Mouse (Mus musculus) large intestine, adult 2 months (tissue): Measurements from ENCODE around the gene Notch4. TPM values are rescaled to one million over a fixed set of nuclear protein-coding genes. Genes with fewer than 3 reads are reported as not detected.

Experiments
- DNase-seq: peaks from one replicate; pipeline ENCODE4 v3.0.0-alpha.2; 2012; ENCODE audit warnings: low read depth, low spot score
- WGBS: fragments of 180-500 bp; shearing (Covaris S2); methylation state at CpG from one replicate; pipeline ENCODE4 v1.1.7; 2018; 5-methylcytosine and 5-hydroxymethylcytosine counted together
- polyA plus RNA-seq: library from polyadenylated mRNA; depleted of rRNA; stranded (reverse); fragments of >200 nt; gene quantifications from 2 replicates; pipeline ENCODE4 v1.2.3, GENCODE M21; 2012

Notch4 gene
- polyA plus RNA-seq, 1 experiment, result 4.1 TPM

- DNase-seq, result no peak
- WGBS, result 87% methylated on average over 10 of the region's 10 CpGs
These were observed 49.8 kb downstream of the Notch4 start for GRCm38 (mm10) chr17:34613830-34614229.

- 86% methylated on average over 6 of the region's 6 CpGs for WGBS
- DNase-seq, result no peak
These were observed 51.8 kb downstream of the Notch4 start, which contains the start of gene Egfl8 for GRCm38 (mm10) chr17:34615871-34616270. Gene Egfl8, minus strand, starts transcription at chr17:34615971.

DNA sequence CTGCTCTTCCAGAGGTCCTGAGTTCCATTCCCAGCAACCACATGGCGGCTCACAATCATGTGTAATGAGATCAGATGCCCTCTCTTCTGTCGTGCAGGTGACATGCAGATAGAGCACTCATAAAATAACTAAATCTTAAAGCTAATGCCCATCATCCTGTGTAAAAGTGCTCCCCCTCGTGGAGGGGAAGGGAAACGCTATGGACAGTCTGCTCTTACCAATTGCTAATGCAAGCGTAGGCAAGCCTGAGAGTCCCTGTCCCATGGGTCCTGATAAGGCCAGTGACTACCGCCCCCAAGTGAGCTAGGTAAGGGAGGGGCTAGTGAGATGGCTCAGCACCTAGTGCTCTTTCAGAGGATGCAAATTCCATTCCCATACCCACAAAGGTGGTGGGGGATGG, 54.9 kb downstream of the Notch4 start:
- peak; percentile 69 for DNase-seq
- WGBS, result 12% methylated on average over 6 of the region's 6 CpGs

- DNase-seq, result peak; percentile 42
- WGBS, result 31% methylated on average over 8 of the region's 8 CpGs
These were observed 56.9 kb downstream of the Notch4 start for GRCm38 (mm10) chr17:34621006-34621405.

DNA sequence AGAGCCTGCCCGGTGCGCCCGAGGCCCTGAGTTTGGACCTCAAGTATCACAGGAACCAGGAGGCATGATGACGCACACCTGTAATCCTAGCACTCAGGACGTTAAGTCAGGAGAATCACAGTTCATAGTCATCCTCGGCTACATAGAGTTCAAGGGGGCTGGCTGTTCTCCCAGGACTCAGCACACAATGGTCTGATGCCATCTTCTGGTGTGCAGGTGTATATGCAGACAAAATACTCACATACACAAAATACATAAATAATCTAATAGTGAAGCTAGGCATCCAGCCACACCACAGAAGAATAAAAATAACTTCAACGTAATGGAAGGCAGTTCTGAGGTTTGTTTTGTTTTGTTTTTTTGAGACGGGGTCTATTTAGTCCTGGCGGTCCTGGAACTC, 59.1 kb downstream of the Notch4 start:
- 78% methylated on average over 9 of the region's 9 CpGs for WGBS
- DNase-seq, result no peak

- DNase-seq, result no peak
- WGBS, result 92% methylated on average over 3 of the region's 3 CpGs
These were observed 60.9 kb downstream of the Notch4 start for GRCm38 (mm10) chr17:34624981-34625380.

DNA sequence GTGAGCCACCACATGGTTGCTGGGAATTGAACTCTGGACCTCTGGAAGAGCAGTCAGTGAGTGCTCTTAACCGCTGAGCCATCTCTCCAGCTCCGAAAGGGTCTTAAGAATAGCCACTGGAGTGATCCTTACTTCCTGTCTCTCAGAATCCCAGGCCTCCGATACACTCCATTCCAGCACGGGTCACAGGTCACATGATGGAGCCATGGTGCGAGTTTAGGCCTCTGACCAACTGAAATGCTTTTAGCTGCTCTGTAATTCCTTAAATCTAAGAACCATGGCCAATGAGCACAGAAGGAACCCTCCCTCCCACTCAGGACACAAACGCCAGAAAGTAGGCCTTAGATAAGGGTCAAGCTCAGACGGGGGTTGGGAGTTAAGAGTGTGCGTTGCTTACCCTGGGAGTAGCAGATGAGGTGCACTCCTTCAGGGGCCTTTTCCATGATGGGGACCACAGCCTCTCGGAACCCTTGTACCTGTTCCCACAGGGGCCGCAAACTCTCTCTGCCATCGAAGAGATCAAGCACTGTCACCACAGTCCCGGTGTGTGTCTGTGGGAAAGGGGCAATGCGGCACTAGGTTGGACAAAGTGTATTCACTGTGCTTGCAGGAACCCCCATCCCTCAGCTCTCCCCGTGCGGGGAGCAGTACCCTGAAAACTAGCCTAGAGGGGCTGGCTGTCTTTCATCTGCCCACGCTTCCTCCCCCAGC, 62.1 kb downstream of the Notch4 start:
- no peak for DNase-seq

GRCm38 (mm10) chr17:34626773-34627092, 62.7 kb downstream of the Notch4 start:
- WGBS, result under 1% methylated on average over 18 of the region's 18 CpGs
- no peak for DNase-seq

More for the DNA sequence above, 62.1 kb downstream of the Notch4 start:
- 50% methylated on average over 16 of the region's 16 CpGs for WGBS

DNA sequence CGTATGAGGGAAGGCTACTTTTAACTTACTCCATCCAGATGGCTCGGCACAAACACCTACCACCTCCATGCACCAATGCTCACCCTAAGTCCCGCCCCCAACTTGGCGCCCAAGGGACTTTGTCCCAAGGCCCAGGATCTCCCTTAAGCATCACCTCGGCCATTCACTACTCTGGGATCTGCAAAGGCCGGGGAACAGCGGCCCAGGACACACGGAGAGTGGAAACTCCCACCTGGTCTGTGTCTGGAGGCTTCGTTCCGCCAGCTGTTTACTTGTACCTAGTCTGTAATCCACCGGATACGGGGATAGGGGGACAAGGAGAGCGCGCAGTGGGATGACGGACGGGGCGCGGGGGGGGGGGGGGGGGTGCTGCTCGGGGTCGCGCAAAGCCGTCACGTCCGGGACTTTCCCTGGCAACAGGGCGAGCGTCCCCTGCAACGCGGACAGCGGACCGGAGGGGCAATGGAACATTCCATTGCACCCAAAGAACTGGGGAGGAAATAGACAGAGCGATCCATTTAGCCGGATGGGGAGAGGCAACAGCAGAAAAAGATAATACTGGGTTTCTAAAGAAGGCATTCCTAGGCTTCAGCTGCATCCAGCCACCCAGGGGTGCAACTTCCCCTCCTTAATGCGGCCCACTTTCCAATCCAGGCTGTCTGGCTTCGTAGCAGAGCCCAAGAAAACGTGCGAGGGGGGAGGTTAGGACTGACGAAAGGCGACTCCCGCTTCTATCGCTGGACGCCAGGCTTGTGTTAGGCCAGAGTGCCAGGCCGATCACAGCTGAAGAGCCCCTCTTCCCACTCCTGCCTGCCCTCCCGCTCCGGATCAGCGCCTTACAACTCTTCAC, 63.2 kb downstream of the Notch4 start:
- DNase-seq, result peak; percentile 45
- WGBS, result 1% methylated on average over 45 of the region's 45 CpGs

DNA sequence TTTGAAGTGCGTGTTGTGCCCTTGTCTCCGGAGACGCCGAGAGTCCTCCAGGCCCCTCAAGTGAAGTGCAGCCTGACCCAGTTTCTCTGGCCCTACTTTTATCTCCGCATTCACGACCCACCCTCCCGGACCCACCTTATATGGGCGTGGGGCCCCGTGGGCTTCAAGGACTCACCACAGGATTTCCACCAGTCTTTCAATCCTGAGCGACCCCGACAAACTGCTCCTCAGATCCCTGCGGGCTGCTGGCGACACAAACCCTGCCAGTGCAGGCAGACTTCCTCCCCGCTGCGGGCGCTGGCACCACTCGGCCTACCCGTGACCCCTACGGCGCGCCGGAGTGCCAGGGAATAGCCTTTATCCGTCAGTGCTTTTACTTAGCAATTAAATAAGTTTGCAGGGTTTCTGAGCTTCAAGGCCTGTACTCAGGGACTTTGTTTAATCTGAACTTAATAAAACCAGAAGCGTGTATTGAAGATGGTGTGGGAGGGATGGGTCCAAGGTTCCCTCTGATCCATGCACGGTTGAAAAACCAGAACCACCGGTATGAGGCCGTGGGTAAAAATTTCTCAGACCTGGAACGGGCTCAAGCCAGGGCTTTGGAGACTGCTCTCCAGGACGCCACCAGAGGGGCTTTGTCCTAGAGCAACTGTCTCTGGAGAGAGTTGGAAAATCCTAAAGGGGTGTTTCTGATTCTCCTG, 64.0 kb downstream of the Notch4 start, which contains the start of gene Ppt2:
Gene Ppt2, minus strand, starts transcription at position 568 of the 701 bp plus-strand sequence.
- WGBS, result 1% methylated on average over 29 of the region's 29 CpGs
- no peak for DNase-seq

DNA sequence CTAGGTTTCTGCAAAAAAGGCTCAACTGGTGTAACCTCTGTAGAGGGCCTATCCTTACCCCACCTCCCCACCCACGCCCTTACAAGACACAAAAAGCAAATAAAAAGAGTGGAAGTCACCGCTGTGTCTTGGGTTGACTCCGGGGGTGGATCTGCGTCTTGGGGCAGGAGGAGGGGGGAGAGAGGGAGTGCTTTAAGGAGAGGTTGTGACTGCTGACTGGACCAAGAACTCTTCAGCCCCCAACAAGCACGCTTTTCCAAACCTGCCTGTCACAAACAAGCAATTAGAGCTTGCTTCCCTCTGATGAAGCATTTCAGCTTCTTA, 64.5 kb downstream of the Notch4 start:
- no peak for DNase-seq
- 5% methylated on average over 5 of the region's 5 CpGs for WGBS

DNA sequence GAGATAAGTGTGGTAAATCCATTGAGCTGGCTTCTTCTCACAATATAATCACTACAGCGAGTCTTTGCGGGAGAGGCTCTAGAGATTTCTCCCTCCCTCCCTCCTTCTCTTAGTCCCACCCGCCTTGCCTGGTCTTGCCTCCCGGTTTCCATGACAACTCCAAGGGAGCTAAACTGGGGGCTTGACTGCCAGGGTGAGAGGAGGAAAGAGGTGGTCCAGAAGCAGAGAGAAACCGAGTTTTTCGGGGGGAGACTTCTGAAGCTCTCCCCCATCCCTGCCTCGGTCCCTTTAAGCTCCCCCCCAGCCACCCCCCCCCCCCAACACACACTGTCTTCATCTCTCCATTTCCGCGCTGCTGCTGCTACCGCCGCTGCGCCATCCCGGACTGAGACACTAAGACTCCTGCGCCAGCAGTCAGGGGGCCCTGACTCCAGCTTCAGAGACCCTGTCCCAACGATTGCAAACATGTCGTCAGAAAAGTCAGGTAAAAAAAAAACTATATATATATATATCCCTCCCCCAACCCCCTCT, 65.2 kb downstream of the Notch4 start, which contains the start of gene Prrt1:
Gene Prrt1, plus strand, starts transcription at position 313 of the 531 bp plus-strand sequence.
- 33% methylated on average over 16 of the region's 16 CpGs for WGBS

DNA sequence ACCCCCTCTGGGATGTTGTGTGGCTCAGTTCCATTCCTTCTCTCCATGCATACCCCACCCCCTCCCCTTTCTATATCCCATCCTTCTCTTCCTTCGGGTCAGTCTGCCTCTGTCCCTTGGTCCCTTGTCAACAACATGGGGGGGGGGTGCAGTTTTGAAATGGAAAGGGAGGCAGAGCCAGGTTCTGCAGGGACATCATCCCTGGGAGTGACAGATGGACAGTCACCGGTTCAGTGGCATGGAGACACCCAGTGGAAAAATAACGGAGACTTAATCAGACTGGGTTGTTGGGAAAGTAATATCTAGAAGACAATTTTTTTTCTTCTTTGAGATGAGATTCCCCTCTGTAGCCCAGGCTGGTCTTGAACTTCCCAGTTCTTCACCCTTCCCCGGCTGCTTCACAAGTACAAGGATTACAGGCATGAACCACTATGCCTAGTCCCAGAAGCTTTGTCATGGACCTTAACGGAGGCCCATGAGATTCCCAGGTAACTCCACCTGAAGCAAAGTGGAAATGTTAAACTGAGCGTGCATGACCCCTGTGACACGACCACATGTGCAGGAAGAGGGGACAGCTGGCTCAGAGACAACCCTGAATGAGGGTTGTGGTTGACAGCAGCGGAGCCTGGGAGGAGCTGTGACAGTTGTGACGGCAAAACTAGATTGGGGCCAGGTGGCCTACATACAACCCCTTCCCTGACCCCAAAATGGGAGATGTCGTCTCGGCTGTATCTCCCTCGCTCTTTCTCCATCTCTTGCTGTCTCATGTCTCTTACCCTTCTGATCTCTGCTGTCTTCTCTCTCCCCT, 65.9 kb downstream of the Notch4 start:
- DNase-seq, result no peak
- WGBS, result 66% methylated on average over 12 of the region's 12 CpGs

More for the DNA sequence above, 65.2 kb downstream of the Notch4 start, which contains the start of gene Prrt1:
- DNase-seq, result no peak

GRCm38 (mm10) chr17:34630761-34631301, 66.8 kb downstream of the Notch4 start:
- WGBS, result 11% methylated on average over 48 of the region's 48 CpGs
- DNase-seq, result no peak

DNA sequence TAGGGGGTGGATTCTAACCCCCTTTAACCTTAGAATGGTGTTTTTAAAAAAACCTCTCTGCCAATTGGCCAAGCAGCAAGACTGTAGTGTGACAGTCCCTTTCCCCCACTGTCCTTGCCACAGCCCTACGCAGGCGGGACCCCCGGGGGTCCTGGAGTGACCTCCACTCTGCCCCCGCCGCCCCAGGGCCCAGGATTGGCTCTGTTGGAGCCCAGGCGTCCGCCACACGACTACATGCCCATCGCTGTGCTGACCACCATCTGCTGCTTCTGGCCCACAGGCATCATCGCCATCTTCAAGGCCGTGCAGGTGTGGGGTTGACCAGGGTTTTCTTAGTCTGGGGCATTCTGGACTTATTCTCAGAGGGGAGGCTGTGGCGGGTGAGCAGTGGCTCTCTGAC, 67.6 kb downstream of the Notch4 start:
- WGBS, result 32% methylated on average over 12 of the region's 12 CpGs
- DNase-seq, result no peak

- DNase-seq, result no peak
- WGBS, result 1% methylated on average over 26 of the region's 26 CpGs
These were observed 68.2 kb downstream of the Notch4 start for GRCm38 (mm10) chr17:34632261-34632691.

DNA sequence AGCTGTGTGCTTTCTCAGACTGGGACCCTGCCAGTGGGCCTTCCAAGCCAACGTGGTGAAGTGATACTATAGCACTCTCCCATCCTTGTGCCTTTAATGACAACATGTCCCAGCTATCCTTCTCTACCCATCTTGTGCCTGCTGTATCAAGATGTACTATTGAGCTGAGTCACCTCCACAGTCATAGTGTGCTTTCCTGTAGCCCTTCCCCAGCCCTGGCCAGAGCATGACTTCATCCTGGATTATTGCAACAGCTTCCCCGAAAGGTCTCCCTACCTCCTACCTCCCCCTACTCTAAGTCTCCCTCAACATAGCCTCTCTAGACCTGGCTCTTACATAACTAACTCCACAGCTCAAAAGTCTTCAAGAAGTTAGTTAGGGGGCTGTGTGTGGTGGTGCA, 71.6 kb downstream of the Notch4 start:
- DNase-seq, result no peak
- 76% methylated on average over 2 of the region's 2 CpGs for WGBS

DNA sequence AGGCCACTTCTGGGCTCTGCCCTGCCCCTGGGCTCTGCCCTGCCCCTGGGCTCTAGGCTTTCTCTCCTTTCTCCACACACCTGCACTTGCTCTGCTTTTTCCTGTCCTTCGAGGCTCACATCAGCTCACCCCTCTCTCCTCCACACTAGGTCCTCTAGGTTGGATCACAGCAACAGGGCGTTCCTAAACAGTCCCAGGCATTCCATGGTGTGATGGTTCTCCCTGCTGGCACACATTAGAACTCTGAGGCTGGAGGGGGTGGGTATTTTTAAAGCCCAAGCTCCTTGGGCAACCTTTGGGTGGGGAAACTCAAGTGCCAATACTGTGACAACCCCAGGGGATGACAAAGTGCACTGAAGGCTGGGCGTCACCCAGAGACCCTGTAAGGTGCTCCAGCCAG, 73.4 kb downstream of the Notch4 start:
- 60% methylated on average over 3 of the region's 3 CpGs for WGBS
- no peak for DNase-seq
